Mouse (Mus musculus): ENCODE results near the gene Ecpas.

- no peak for TF ChIP-seq CTCF (IDR thresholded peaks at IDR 0.05; ENCODE audit: low read depth)
- no peak for TF ChIP-seq EP300 (optimal IDR thresholded peaks at IDR 0.05)
These were observed 79.6 kb downstream of the Ecpas start for GRCm38 (mm10) chr4:58832908-58833307.

Measured in stomach, postnatal 0 days (tissue).